In genomic region chr3:59316077-59316476, GRCm38 (mm10) we compare ENCODE assay signal across 20 mouse cellular contexts. TPM values are rescaled to one million over a fixed set of nuclear protein-coding genes. Genes with fewer than 3 reads are reported as not detected.
DNase-seq lines count a peak whose midpoint lies in the region; ATAC-seq and TF ChIP-seq lines count a peak whose summit lies in the region.
"Had no signal": no experiment of that assay in that cellular context is flagged by ENCODE, and none has a peak within 500 bp of the region (broad histone marks: within the 10 kb centered on the region; RNA-seq: fewer than 3 reads in every experiment).

No protein-coding gene starts in this region.

- 0 out of 2 replicates have a peak, but pooled peaks have one; percentile 3 for ATAC-seq in hindbrain, embryonic 11.5 days (ENCODE audit: low FRiP score)
- no peak for ATAC-seq in hindbrain, embryonic 14.5 days (ENCODE audit: low FRiP score)
- peak; percentile 31; the same call in 1 of the 2 replicates for ATAC-seq in lung, embryonic 14.5 days (ENCODE audit: insufficient read depth)
- 0 out of 2 replicates have a peak, but pooled peaks have one; percentile 7 for ATAC-seq in neural tube, embryonic 14.5 days (ENCODE audit: low read depth)
- no peak for ATAC-seq in heart, embryonic 12.5 days (ENCODE audit: insufficient number of reproducible peaks, low FRiP score)
- ATAC-seq: forebrain, embryonic 14.5 days had no signal

- H3K4me2 ChIP-seq in hindbrain, embryonic 11.5 days (replicated peaks; ENCODE audit: low read depth, low read length) = no peak overlapping the region
- no peak overlapping the region for H3K4me2 ChIP-seq in hindbrain, embryonic 14.5 days (replicated peaks)
- H3K4me2 ChIP-seq in lung, embryonic 14.5 days = no peak overlapping the region
- no peak overlapping the region for H3K4me2 ChIP-seq in neural tube, embryonic 14.5 days (ENCODE audit: low read depth, low read length)
- no peak overlapping the region for H3K4me2 ChIP-seq in heart, embryonic 12.5 days
- H3K4me2 ChIP-seq: embryonic facial prominence, embryonic 15.5 days had no signal

- H3K27me3 ChIP-seq in hindbrain, embryonic 11.5 days (ENCODE audit: control insufficient read depth, insufficient read depth, low read length) = no peaks in the 10 kb centered on the region
- H3K27me3 ChIP-seq in hindbrain, embryonic 14.5 days (ENCODE audit: control insufficient read depth, insufficient read depth, low read length) = no peaks in the 10 kb centered on the region
- no peaks in the 10 kb centered on the region for H3K27me3 ChIP-seq in lung, embryonic 14.5 days (ENCODE audit: insufficient read depth, low read length)
- H3K27me3 ChIP-seq in neural tube, embryonic 14.5 days (ENCODE audit: control insufficient read depth, insufficient read depth, low read length) = no peaks in the 10 kb centered on the region
- no peaks in the 10 kb centered on the region for H3K27me3 ChIP-seq in heart, embryonic 12.5 days (replicated peaks)
- H3K27me3 ChIP-seq: embryonic facial prominence, embryonic 15.5 days had no signal

- no peaks in the 10 kb centered on the region for H3K4me1 ChIP-seq in hindbrain, embryonic 11.5 days (replicated peaks; ENCODE audit: control insufficient read depth, insufficient read depth, low read length)
- H3K4me1 ChIP-seq in hindbrain, embryonic 14.5 days (replicated peaks; ENCODE audit: control insufficient read depth, insufficient read depth, low read length) = no peaks in the 10 kb centered on the region
- H3K4me1 ChIP-seq in lung, embryonic 14.5 days (ENCODE audit: insufficient read depth) = no peaks in the 10 kb centered on the region
- H3K4me1 ChIP-seq in neural tube, embryonic 14.5 days (ENCODE audit: control insufficient read depth, insufficient read depth, low read length) = no peaks in the 10 kb centered on the region
- no peaks in the 10 kb centered on the region for H3K4me1 ChIP-seq in heart, embryonic 12.5 days (replicated peaks)
- H3K4me1 ChIP-seq: embryonic facial prominence, embryonic 15.5 days; forebrain, embryonic 10.5 days had no signal

- no peak for DNase-seq in hindbrain, embryonic 11.5 days (ENCODE audit: low spot score)
- DNase-seq in hindbrain, embryonic 14.5 days (ENCODE audit: low spot score) = no peak
- no peak for DNase-seq in lung, embryonic 14.5 days
- no peak for DNase-seq in lung, postnatal 14 days
- DNase-seq in neural tube, embryonic 10.5 days (ENCODE audit: extremely low spot score, low spot score) = no peak
- DNase-seq: adrenal gland, postnatal 10 days; cerebellum, adult 11 months; cerebellum, adult 8-10 months; cerebellum, postnatal 14 days; embryo, embryonic 11 days; gastrocnemius, adult 2 months; gastrocnemius, postnatal 25 days; heart, postnatal 10 days had no signal

- H3K27ac ChIP-seq in hindbrain, embryonic 11.5 days (ENCODE audit: low read depth, low read length) = no peak overlapping the region
- no peak overlapping the region for H3K27ac ChIP-seq in hindbrain, embryonic 14.5 days
- no peak overlapping the region for H3K27ac ChIP-seq in lung, embryonic 14.5 days (ENCODE audit: low read depth)
- H3K27ac ChIP-seq in neural tube, embryonic 14.5 days (ENCODE audit: low read depth, low read length) = no peak overlapping the region
- H3K27ac ChIP-seq in heart, embryonic 12.5 days (ENCODE audit: poor library complexity, severe bottlenecking) = no peak overlapping the region
- H3K27ac ChIP-seq: embryonic facial prominence, embryonic 15.5 days; forebrain, embryonic 10.5 days; gastrocnemius, adult 2 months had no signal

- H3K4me3 ChIP-seq in hindbrain, embryonic 11.5 days (ENCODE audit: low read depth, low read length) = no peak overlapping the region
- no peak overlapping the region for H3K4me3 ChIP-seq in hindbrain, embryonic 14.5 days (replicated peaks; ENCODE audit: low read length)
- H3K4me3 ChIP-seq in lung, embryonic 14.5 days (ENCODE audit: low read depth, low read length) = no peak overlapping the region
- H3K4me3 ChIP-seq in neural tube, embryonic 14.5 days (ENCODE audit: low read depth, low read length) = no peak overlapping the region
- no peak overlapping the region for H3K4me3 ChIP-seq in heart, embryonic 12.5 days
- H3K4me3 ChIP-seq: embryonic facial prominence, embryonic 15.5 days; erythroblast, embryonic 14.5 days; forebrain, embryonic 10.5 days; gastrocnemius, adult 2 months had no signal

- 82% methylated on average over 7 of the region's 7 CpGs for WGBS in hindbrain, embryonic 11.5 days
- 78% methylated on average over 7 of the region's 7 CpGs for WGBS in hindbrain, embryonic 14.5 days
- 71% methylated on average over 7 of the region's 7 CpGs for WGBS in lung, embryonic 14.5 days
- 72% methylated on average over 7 of the region's 7 CpGs for WGBS in neural tube, embryonic 14.5 days
- WGBS in heart, embryonic 12.5 days = 89% methylated on average over 7 of the region's 7 CpGs

- H3K36me3 ChIP-seq in hindbrain, embryonic 11.5 days (ENCODE audit: control insufficient read depth, insufficient read depth, low read length) = no peaks in the 10 kb centered on the region
- H3K36me3 ChIP-seq in hindbrain, embryonic 14.5 days (replicated peaks; ENCODE audit: control insufficient read depth, insufficient read depth) = peaks cover 20% of the 10 kb centered on the region; the same call in 1 of the 2 replicates
- H3K36me3 ChIP-seq in lung, embryonic 14.5 days (ENCODE audit: insufficient read depth) = peaks cover 38% of the 10 kb centered on the region
- peaks cover 5% of the 10 kb centered on the region; the same call in 1 of the 2 replicates for H3K36me3 ChIP-seq in neural tube, embryonic 14.5 days (ENCODE audit: control insufficient read depth, insufficient read depth, low read length)
- peaks cover 24% of the 10 kb centered on the region for H3K36me3 ChIP-seq in heart, embryonic 12.5 days

- no peaks in the 10 kb centered on the region for H3K9me3 ChIP-seq in hindbrain, embryonic 11.5 days (ENCODE audit: control insufficient read depth, low read length)
- H3K9me3 ChIP-seq in hindbrain, embryonic 14.5 days (ENCODE audit: control insufficient read depth, low read length) = no peaks in the 10 kb centered on the region
- H3K9me3 ChIP-seq in lung, embryonic 14.5 days (ENCODE audit: low read depth, low read length) = no peaks in the 10 kb centered on the region
- no peaks in the 10 kb centered on the region for H3K9me3 ChIP-seq in neural tube, embryonic 14.5 days (ENCODE audit: control insufficient read depth, low read length)
- H3K9me3 ChIP-seq in heart, embryonic 12.5 days (replicated peaks) = no peaks in the 10 kb centered on the region
- H3K9me3 ChIP-seq: embryonic facial prominence, embryonic 15.5 days; forebrain, embryonic 10.5 days had no signal

- H3K9ac ChIP-seq in hindbrain, embryonic 11.5 days (ENCODE audit: low read depth, low read length) = no peak overlapping the region
- H3K9ac ChIP-seq in hindbrain, embryonic 14.5 days = no peak overlapping the region
- H3K9ac ChIP-seq in lung, embryonic 14.5 days = no peak overlapping the region
- no peak overlapping the region for H3K9ac ChIP-seq in neural tube, embryonic 14.5 days (replicated peaks; ENCODE audit: low read depth, low read length)
- no peak overlapping the region for H3K9ac ChIP-seq in heart, embryonic 12.5 days
- H3K9ac ChIP-seq: embryonic facial prominence, embryonic 15.5 days had no signal

- TF ChIP-seq CTCF in lung, embryonic 14.5 days (IDR thresholded peaks at IDR 0.05; ENCODE audit: low read depth) = no peak

RNA-seq across cellular contexts. Expression of gene Igsf10, which starts 28.1 kb away (rescaled TPM):
- polyA plus RNA-seq in hindbrain, embryonic 11.5 days (2014; fragmentation: Nextera tagmentation; extraction: Ambion mirVana) = 3.7 and 4.3 TPM in 2 replicates
- polyA plus RNA-seq in hindbrain, embryonic 14.5 days (2014; fragmentation: Nextera tagmentation; extraction: Ambion mirVana) = 4.1 and 4.2 TPM in 2 replicates
- 9.9 and 10.3 TPM in 2 replicates for polyA plus RNA-seq in lung, embryonic 14.5 days (2014; fragmentation: Nextera tagmentation; extraction: Ambion mirVana)
- 3.1 and 3.6 TPM in 2 replicates for polyA plus RNA-seq in neural tube, embryonic 14.5 days (2014; fragmentation: Nextera tagmentation; extraction: Ambion mirVana)
- 2.1 and 2.4 TPM in 2 replicates for polyA plus RNA-seq in heart, embryonic 12.5 days (2016; fragmentation: Nextera tagmentation; extraction: Ambion mirVana)
- polyA plus RNA-seq: erythroblast, embryonic 14.5 days had no signal

RNA-seq across cellular contexts. Expression of gene P2ry12, which starts 53.4 kb away (rescaled TPM):
- polyA plus RNA-seq in hindbrain, embryonic 11.5 days (2014; fragmentation: Nextera tagmentation; extraction: Ambion mirVana) = 3.9 and 4.3 TPM in 2 replicates
- 10.0 and 10.1 TPM in 2 replicates for polyA plus RNA-seq in hindbrain, embryonic 14.5 days (2014; fragmentation: Nextera tagmentation; extraction: Ambion mirVana)
- 2.6 and 3.4 TPM in 2 replicates for polyA plus RNA-seq in lung, embryonic 14.5 days (2014; fragmentation: Nextera tagmentation; extraction: Ambion mirVana)
- polyA plus RNA-seq in neural tube, embryonic 14.5 days (2014; fragmentation: Nextera tagmentation; extraction: Ambion mirVana) = 10.4 and 11.0 TPM in 2 replicates
- polyA plus RNA-seq in heart, embryonic 12.5 days (2016; fragmentation: Nextera tagmentation; extraction: Ambion mirVana) = 1.5 and 2.1 TPM in 2 replicates
- polyA plus RNA-seq: C2C12; erythroblast, embryonic 14.5 days had no signal

Comparison
In these comparisons a context has a peak if more than half of its experiments do, and no peak if none do; other contexts are left out.
1. ATAC-seq: peak in hindbrain, embryonic 11.5 days (single experiment), lung, embryonic 14.5 days (single experiment) and neural tube, embryonic 14.5 days (single experiment); none in hindbrain, embryonic 14.5 days (single experiment) and heart, embryonic 12.5 days (single experiment).